Mouse (Mus musculus): Measurements from ENCODE around the gene Slc8a1.

DNA sequence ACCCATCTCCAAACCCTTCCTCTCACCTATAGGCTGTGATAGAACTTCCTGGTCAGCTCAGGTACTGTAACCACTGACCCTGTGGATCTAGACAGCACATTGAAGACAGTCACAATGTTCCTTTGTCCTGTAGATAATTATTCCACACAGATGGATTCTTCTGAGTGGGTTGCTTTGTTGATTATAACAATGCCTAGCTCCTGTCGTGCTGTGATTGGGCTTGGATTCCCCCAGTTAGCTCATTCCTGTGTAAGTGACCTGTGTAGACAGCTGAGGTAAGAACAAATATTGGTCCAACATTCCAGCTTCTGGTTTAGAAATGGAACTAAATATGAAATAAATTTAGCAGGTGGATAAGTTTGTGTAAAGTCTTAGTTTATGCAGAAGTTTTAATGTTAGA is 340.7 kb downstream of the Slc8a1 start:
- TF ChIP-seq CTCF (IDR thresholded peaks at IDR 0.05; ENCODE audit: low read depth, low read length) (no peak), GATA1 (IDR thresholded peaks at IDR 0.05; ENCODE audit: borderline replicate concordance, low read length) (no peak), TAL1 (conservative IDR thresholded peaks at IDR 0.05; ENCODE audit: low read depth, low read length) (no peak), POLR2AphosphoS5 (IDR thresholded peaks at IDR 0.05; ENCODE audit: insufficient replicate concordance, low read depth, low read length) (no peak), GATA2 (IDR thresholded peaks at IDR 0.05; ENCODE audit: borderline replicate concordance, low read depth, low read length) (no peak)
